Mouse (Mus musculus) heart, embryonic 11.5 days (tissue): ENCODE data around the gene Fosl1. TPM values are rescaled to one million over a fixed set of nuclear protein-coding genes. Genes with fewer than 3 reads are reported as not detected.

Experiments
- ATAC-seq: fragments of 200-750 bp; cut with Nextera tagmentation; replicated peaks from 2 replicates; pipeline ENCODE4 v1.8.0; 2017; ENCODE audit warnings: moderate library complexity; ENCODE audit not compliant: insufficient number of reproducible peaks, low FRiP score, low TSS enrichment
- H3K27ac ChIP-seq: fragments of 300-500 bp; sonication (generic); 2 replicates; pipeline ENCODE4 v1.5.1; 2014; ENCODE audit warnings: mild to moderate bottlenecking, low read depth, low read length
- H3K27me3 ChIP-seq: fragments of 300-500 bp; sonication (generic); 2 replicates; pipeline ENCODE4 v1.6.1; 2014; ENCODE audit warnings: mild to moderate bottlenecking, low read length, mixed read lengths; ENCODE audit not compliant: control insufficient read depth, insufficient read depth
- H3K36me3 ChIP-seq: fragments of 300-500 bp; sonication (generic); 2 replicates; pipeline ENCODE4 v1.6.1; 2014; ENCODE audit warnings: mild to moderate bottlenecking, low read length, moderate library complexity, mixed read lengths; ENCODE audit not compliant: control insufficient read depth, insufficient read depth
- H3K4me1 ChIP-seq: fragments of 300-500 bp; sonication (generic); 2 replicates; pipeline ENCODE4 v1.6.1; 2014; ENCODE audit warnings: low read length; ENCODE audit not compliant: control insufficient read depth, insufficient read depth
- H3K4me2 ChIP-seq: fragments of 300-500 bp; sonication (generic); 2 replicates; pipeline ENCODE4 v1.6.1; 2014; ENCODE audit warnings: mild to moderate bottlenecking, moderate library complexity
- H3K4me3 ChIP-seq: fragments of 300-500 bp; sonication (generic); 2 replicates; pipeline ENCODE4 v1.5.1; 2014; ENCODE audit warnings: low read depth, low read length
- H3K9ac ChIP-seq: fragments of 300-500 bp; sonication (generic); 2 replicates; pipeline ENCODE4 v1.6.1; 2014; ENCODE audit warnings: mild to moderate bottlenecking, low read depth, low read length, moderate library complexity
- H3K9me3 ChIP-seq: fragments of 300-500 bp; sonication (generic); replicated peaks from 2 replicates; pipeline ENCODE4 v1.6.1; 2016; ENCODE audit warnings: low read length; ENCODE audit not compliant: control insufficient read depth
- WGBS: fragments of 180-500 bp; shearing (Covaris S2); extraction: QIAGEN DNeasy Blood & Tissue Kit; methylation state at CpG from one replicate; pipeline ENCODE4 v1.1.7; 2014; ENCODE audit not compliant: insufficient replicate concordance; 5-methylcytosine and 5-hydroxymethylcytosine counted together
- polyA plus RNA-seq: library from polyadenylated mRNA; unstranded; fragments of >200 nt; fragmentation: Nextera tagmentation; extraction: Ambion mirVana; gene quantifications from 2 replicates; pipeline ENCODE4 v1.2.1, GENCODE M21; 2014

Gene Fosl1
- polyA plus RNA-seq, 1 experiment from 2014 or later: not detected

DNA sequence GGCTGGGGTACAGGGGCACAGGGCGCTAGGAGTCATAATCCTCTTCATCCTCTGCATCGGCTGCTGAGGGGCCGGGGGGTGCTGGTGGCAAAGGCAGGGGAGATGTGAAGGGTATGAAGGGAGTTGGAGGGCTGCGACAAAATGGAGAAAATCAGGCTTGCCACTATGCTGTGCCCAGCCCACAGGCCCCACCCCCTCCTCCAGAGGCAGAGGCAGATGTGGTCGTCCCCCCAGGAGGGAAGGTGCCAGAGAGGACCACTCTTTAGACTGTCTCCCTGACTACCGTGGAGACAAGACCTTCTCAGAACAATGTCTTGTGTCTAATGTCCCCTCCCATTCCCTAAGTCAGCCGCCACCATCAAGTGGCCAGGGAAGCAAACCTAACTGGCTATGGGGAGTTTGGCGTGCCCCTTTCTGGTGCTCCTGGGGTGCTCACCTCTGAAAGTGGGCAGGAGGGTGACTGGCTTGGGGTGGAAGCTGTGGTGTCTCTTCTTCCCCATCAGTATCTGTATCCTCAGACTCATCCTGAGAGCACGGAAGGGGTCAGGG is 24.4 kb upstream of the Fosl1 start:
- H3K4me3 ChIP-seq: 0 out of 2 replicates have a peak overlapping the region, but pooled peaks have one; percentile 82
- no peak overlapping the region for H3K4me2 ChIP-seq
- ATAC-seq: no peak
- H3K4me1 ChIP-seq: peaks cover 19% of the 10 kb centered on the region
- 87% methylated on average over 9 of the region's 9 CpGs for WGBS
- no peaks in the 10 kb centered on the region for H3K9me3 ChIP-seq
- peak overlapping the region; percentile 95; the same call in 1 of the 2 replicates for H3K9ac ChIP-seq
- H3K36me3 ChIP-seq: peaks cover 16% of the 10 kb centered on the region; the same call in 1 of the 2 replicates
- no peak overlapping the region for H3K27ac ChIP-seq
- no peaks in the 10 kb centered on the region for H3K27me3 ChIP-seq

DNA sequence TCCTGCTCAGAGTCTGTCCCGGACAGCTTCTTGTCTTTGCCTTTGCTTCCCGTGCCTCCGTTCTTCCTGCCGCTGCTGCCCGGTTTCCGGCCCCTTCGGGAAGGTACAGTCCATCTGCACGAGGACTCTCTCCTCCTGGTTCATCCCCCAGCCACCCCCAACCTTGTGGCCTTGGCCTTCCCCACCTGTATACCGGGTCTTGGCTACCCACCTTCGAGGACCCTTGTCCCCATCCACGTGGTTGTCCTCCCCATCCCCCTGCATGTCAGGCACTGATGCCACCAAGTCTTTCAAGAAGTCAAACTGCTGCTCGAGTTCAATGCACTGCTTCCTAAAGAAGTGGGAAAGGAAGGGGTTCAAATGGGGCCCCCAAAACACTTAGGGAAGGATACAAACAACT is 23.8 kb upstream of the Fosl1 start:
- Histone ChIP-seq H3K4me1 (peaks cover 19% of the 10 kb centered on the region), H3K4me3 (peak overlapping the region; percentile 82), H3K27ac (no peak overlapping the region), H3K9me3 (no peaks in the 10 kb centered on the region), H3K36me3 (peaks cover 16% of the 10 kb centered on the region; the same call in 1 of the 2 replicates), H3K9ac (peak overlapping the region; percentile 95), H3K27me3 (no peaks in the 10 kb centered on the region), H3K4me2 (peak overlapping the region; percentile 93)
- no peak for ATAC-seq
- whole genome bisulfite sequencing: 57% methylated on average over 12 of the region's 12 CpGs

DNA sequence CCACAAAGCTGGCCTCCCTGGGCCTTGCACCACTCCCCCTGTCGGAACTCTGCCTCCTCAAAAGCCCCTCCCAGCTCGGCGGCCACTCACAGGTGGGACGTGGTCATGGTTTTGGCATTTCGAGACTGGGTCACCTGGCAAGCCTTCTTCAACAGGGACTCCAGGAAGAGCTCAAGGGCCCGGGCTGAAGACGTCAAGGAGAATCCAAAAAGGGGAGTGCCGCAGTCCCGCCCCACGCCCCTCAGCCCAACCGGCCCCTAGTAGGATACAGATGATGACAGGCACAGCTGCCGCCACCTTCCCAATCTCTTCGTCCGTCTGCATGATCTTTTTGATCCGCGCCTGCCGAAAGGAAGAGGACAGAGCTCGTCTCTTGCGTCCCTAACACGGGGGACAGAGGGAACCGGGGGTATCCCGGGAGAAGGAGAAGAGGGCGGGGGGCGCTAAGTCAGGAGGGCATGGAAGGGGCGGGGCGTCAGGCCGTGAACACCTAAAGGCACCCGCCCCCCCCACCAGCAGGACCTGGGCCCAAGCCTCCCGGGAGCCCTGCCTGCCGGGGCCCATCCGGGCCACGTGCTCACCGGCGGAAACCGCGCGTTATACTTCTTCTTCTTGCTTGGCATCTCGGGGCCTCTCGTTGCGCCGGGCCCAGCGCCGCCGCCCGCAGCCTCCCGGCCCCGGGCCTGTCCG is 23.1 kb upstream of the Fosl1 start:
- Histone ChIP-seq H3K9me3 (no peaks in the 10 kb centered on the region), H3K4me1 (peaks cover 19% of the 10 kb centered on the region), H3K36me3 (peaks cover 16% of the 10 kb centered on the region; the same call in 1 of the 2 replicates), H3K27me3 (no peaks in the 10 kb centered on the region), H3K4me2 (peak overlapping the region; percentile 93), H3K27ac (peak overlapping the region; percentile 92), H3K9ac (peak overlapping the region; percentile 95), H3K4me3 (peak overlapping the region; percentile 82)
- under 1% methylated on average over 31 of the region's 48 CpGs for WGBS
- ATAC-seq: peak; percentile 51

DNA sequence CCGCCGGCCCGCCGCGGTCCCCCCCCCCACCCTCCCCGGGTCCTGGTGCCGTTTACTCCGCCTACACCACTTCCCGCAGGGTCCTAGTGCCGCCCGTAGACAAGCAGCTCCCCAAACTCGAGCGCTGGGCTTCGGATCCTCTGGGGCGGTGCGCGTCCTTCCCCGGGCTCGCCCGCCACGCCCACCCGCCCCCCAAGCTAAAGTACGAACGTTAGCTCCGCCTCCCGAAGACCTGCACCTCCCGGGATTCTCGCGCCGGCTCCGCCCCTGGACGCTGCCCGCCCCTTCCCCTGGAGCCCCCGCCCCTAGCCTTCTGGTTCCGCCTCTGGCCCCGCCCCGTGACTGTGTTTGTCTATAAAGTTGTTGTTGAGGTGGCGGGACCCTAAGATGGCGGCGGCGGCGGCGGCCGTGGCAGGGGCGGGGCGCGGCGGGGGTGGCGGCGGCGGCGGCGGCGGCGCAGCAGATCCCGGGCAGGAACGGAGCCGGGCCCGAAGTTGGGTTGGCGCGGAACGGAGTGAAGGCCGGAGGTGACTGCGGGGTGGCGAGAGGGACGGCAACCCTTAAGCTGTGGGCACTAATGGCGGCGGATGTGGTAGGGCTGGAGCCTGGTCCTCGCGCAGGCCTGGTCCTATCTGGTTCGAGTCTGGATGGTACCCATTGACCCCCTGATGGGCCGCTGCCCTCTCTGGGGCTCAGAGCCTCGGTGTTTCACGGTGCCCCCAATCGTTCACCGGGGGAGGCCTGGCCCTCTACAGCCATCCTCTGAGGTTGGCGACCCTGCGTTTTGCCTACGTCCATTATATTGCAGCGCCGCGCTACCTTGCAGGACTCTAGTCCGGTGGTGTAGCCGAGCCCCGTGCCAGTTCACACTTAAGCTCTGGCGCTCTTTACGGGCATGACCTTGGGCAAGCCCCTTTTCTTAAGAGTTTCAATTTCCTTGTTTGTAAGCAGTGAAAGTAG is 22.3 kb upstream of the Fosl1 start, which contains the start of the genes Drap1 and AI837181:
Gene Drap1 (minus strand): TSS at position 198 of the 960 bp plus-strand sequence.
Gene AI837181 (plus strand): TSS at position 363 of the 960 bp plus-strand sequence.
- Histone ChIP-seq H3K36me3 (peaks cover 16% of the 10 kb centered on the region; the same call in 1 of the 2 replicates), H3K27ac (peak within 1 kb of the TSS; percentile 92), H3K27me3 (no peaks in the 10 kb centered on the region), H3K9me3 (no peaks in the 10 kb centered on the region), H3K9ac (peak within 1 kb of the TSS; percentile 95), H3K4me2 (peak within 1 kb of the TSS; percentile 93), H3K4me3 (peak within 1 kb of the TSS; percentile 82), H3K4me1 (peaks cover 19% of the 10 kb centered on the region)
- WGBS: under 1% methylated on average over 77 of the region's 87 CpGs
- peak; percentile 83 for ATAC-seq

- no peak for ATAC-seq
- peaks cover 11% of the 10 kb centered on the region; the same call in 1 of the 2 replicates for H3K36me3 ChIP-seq
Measured at GRCm38 (mm10) chr19:5425906-5426565, 21.3 kb upstream of the Fosl1 start.

DNA sequence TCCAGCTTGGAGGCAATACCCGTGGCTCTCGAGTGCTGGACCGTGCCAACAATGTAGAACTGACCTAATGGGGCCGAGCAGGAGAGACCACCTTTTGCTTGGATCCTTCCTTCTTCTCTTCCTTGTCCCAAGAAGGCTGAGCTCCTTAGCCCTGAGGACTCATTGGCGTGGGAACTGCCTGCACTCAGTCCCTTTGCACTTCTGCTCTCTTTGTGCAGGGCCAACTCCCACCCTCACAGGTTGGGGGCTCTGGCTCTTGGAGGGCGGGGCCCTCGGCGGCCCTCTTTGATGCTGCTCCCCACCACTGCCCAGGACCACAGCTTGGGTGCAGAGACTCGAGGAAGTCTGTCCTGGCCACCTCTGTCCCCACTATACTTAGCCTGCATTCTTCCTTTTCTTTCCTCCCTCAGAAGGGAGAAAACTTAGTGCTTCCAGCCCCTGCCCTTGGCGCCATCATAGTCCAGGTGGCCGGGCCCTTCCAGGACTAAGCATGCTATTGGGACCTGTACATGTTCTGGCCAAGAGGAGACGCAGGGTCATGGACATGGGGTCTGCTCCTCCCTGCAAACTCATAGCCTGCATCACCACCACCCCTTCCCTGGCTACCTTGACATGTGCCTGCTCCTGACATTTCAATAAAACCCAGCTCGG is 20.6 kb upstream of the Fosl1 start:
- H3K4me2 ChIP-seq: peak overlapping the region; percentile 66
- H3K27ac ChIP-seq: no peak overlapping the region
- WGBS: 90% methylated on average over 13 of the region's 13 CpGs
- peaks cover 19% of the 10 kb centered on the region for H3K4me1 ChIP-seq
- H3K4me3 ChIP-seq: peak overlapping the region; percentile 82; the same call in 1 of the 2 replicates
- ATAC-seq: no peak
- H3K36me3 ChIP-seq: peaks cover 11% of the 10 kb centered on the region; the same call in 1 of the 2 replicates
- H3K9ac ChIP-seq: no peak overlapping the region
- H3K9me3 ChIP-seq: no peaks in the 10 kb centered on the region
- no peaks in the 10 kb centered on the region for H3K27me3 ChIP-seq

More at GRCm38 (mm10) chr19:5425906-5426565, 21.3 kb upstream of the Fosl1 start:
- H3K4me1 ChIP-seq: peaks cover 19% of the 10 kb centered on the region
- 88% methylated on average over 18 of the region's 18 CpGs for WGBS
- no peaks in the 10 kb centered on the region for H3K9me3 ChIP-seq
- peak overlapping the region; percentile 92; the same call in 1 of the 2 replicates for H3K27ac ChIP-seq
- peak overlapping the region; percentile 95 for H3K9ac ChIP-seq
- peak overlapping the region; percentile 66 for H3K4me2 ChIP-seq
- H3K27me3 ChIP-seq: no peaks in the 10 kb centered on the region
- H3K4me3 ChIP-seq: peak overlapping the region; percentile 82

- 85% methylated on average over 2 of the region's 2 CpGs for WGBS
- Histone ChIP-seq H3K9ac (no peak overlapping the region), H3K4me1 (peaks cover 19% of the 10 kb centered on the region), H3K27ac (no peak overlapping the region), H3K36me3 (peaks cover 8% of the 10 kb centered on the region; the same call in 1 of the 2 replicates), H3K9me3 (no peaks in the 10 kb centered on the region), H3K4me2 (no peak overlapping the region), H3K4me3 (no peak overlapping the region), H3K27me3 (no peaks in the 10 kb centered on the region)
- no peak for ATAC-seq
Measured at GRCm38 (mm10) chr19:5428083-5428482, 19.3 kb upstream of the Fosl1 start.
